Mouse (Mus musculus): ENCODE results near the gene Sqor. TPM values are rescaled to one million over a fixed set of nuclear protein-coding genes. Genes with fewer than 3 reads are reported as not detected.

The Sqor gene
- polyA plus RNA-seq, 1 experiment from 2014 or later, result 3.1 TPM

DNA sequence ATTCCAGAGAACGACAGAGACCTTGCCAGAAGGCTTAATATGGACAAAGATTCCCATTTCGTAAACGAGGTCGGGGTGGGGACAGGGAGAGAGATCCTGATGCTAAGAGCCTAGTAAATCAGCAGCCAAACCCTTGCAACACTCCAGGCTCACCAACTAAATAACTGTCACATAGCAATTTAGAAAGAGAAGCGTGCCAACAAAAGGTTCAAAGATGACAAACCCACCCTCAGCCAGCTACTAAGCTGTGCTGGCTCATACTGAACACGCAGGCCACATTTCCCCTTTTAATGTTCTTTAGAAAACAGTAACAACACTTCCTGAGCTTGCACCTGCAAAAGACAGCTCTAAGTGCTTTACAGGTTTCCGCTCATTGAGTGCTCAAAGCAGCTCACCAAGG is 24.3 kb downstream of the Sqor start:
- 88% methylated on average over 7 of the region's 7 CpGs for WGBS
- H3K27me3 ChIP-seq, result no peaks in the 10 kb centered on the region
- no peaks in the 10 kb centered on the region for H3K9me3 ChIP-seq (replicated peaks)

DNA sequence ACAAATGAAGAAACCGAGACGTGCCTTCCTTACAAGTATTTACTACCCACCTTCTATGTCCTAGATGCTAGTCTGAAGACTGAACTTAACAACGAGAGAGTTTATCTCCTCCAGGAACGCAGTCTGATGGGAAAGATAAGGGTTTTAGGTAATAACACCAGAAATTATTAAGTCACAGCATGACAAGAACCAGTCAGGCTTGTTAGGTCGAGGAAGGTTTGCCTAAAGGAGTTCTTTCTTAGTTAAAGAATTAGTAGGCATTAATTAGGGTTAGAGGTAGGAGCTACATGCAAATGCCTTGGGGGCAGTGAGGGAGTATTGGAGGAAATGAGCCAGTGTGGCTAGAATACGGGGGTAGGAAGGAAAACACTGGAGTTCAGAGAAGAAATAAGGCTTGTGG is 24.7 kb downstream of the Sqor start:
- 75% methylated on average over 6 of the region's 6 CpGs for WGBS
- Histone ChIP-seq H3K4me1 (no peaks in the 10 kb centered on the region), H3K4me3 (no peak overlapping the region), H3K36me3 (no peaks in the 10 kb centered on the region), H3K4me2 (replicated peaks) (no peak overlapping the region), H3K9me3 (replicated peaks) (no peaks in the 10 kb centered on the region), H3K27me3 (no peaks in the 10 kb centered on the region), H3K27ac (no peak overlapping the region), H3K9ac (no peak overlapping the region)
- no peak for ATAC-seq (ENCODE audit: low FRiP score)

More for the DNA sequence above, 24.3 kb downstream of the Sqor start:
- no peak overlapping the region for H3K4me2 ChIP-seq (replicated peaks)
- H3K36me3 ChIP-seq, result no peaks in the 10 kb centered on the region
- no peak for ATAC-seq (ENCODE audit: low FRiP score)
- H3K27ac ChIP-seq, result no peak overlapping the region
- H3K4me3 ChIP-seq, result no peak overlapping the region
- H3K4me1 ChIP-seq, result no peaks in the 10 kb centered on the region
- H3K9ac ChIP-seq, result no peak overlapping the region

DNA sequence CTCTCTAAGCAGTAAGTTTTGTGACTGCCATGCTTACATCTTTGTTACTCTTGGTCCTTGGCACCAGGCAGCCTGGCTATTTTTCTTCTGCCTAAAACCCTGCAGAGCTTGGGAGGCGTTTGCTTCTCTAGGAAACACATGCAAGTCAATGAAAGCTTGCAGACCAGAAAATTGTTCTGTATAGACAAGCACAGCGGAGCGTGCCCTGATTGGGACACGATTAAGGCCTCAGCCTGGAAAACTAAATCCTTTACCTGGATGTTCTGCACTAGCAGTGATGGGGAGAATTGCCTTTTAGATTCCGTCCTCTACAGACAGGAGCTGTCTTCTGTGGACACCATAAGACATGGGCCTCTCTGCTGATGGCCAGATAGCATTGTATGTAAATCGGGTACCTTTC is 39.4 kb downstream of the Sqor start:
- Histone ChIP-seq H3K4me1 (no peaks in the 10 kb centered on the region), H3K9me3 (replicated peaks) (no peaks in the 10 kb centered on the region), H3K9ac (no peak overlapping the region), H3K27me3 (no peaks in the 10 kb centered on the region), H3K36me3 (no peaks in the 10 kb centered on the region), H3K27ac (no peak overlapping the region), H3K4me3 (no peak overlapping the region), H3K4me2 (replicated peaks) (no peak overlapping the region)
- WGBS, result 76% methylated on average over 6 of the region's 6 CpGs
- no peak for ATAC-seq (ENCODE audit: low FRiP score)

DNA sequence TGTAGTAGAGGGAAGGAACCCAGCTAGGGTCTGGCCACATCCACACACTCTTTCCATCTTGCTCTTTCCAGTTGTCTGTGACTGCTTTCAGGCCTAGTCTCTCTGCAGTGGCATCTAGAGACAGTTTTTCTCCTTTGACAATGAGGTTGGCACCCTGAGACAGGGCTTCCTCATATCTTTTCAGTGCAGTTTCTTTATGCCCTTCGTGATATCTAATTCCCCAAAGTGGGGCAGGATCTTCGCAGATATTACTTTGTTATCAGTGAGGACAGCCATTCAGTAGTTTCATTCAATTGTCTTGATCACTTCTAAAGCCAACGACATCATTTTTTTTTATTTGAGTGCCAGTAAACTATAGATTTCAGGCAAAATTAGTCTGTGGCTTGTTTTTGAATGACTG is 41.0 kb downstream of the Sqor start:
- no peaks in the 10 kb centered on the region for H3K4me1 ChIP-seq
- H3K9ac ChIP-seq, result no peak overlapping the region
- no peak for ATAC-seq (ENCODE audit: low FRiP score)
- no peaks in the 10 kb centered on the region for H3K9me3 ChIP-seq (replicated peaks)
- no peak overlapping the region for H3K4me3 ChIP-seq
- 93% methylated on average over 3 of the region's 3 CpGs for WGBS
- H3K27ac ChIP-seq, result no peak overlapping the region
- H3K36me3 ChIP-seq, result no peaks in the 10 kb centered on the region
- H3K4me2 ChIP-seq (replicated peaks), result no peak overlapping the region
- no peaks in the 10 kb centered on the region for H3K27me3 ChIP-seq

DNA sequence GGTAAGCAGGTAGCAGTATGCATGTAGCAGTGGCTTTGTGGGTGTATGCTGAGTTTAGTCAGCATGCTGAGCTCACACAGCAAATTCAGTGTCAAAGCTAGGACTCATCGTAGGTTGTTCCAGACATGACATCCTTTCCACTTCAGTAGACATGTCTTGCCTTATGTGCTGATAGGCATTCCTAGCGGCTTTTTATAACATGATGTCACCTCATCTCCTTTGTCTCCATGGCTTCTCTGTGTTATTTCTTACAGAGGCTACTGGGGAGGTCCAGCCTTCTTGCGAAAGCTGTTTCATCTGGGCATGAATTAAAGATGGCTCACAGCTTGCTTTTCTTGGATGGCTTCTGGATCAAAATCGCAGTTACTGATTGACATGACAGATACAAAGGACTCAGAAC is 44.0 kb downstream of the Sqor start:
- Histone ChIP-seq H3K4me1 (no peaks in the 10 kb centered on the region), H3K9ac (no peak overlapping the region), H3K27me3 (no peaks in the 10 kb centered on the region), H3K36me3 (no peaks in the 10 kb centered on the region), H3K27ac (no peak overlapping the region), H3K9me3 (replicated peaks) (no peaks in the 10 kb centered on the region), H3K4me2 (replicated peaks) (no peak overlapping the region), H3K4me3 (no peak overlapping the region)
- WGBS, result 71% methylated on average over 4 of the region's 4 CpGs
- ATAC-seq (ENCODE audit: low FRiP score), result no peak

DNA sequence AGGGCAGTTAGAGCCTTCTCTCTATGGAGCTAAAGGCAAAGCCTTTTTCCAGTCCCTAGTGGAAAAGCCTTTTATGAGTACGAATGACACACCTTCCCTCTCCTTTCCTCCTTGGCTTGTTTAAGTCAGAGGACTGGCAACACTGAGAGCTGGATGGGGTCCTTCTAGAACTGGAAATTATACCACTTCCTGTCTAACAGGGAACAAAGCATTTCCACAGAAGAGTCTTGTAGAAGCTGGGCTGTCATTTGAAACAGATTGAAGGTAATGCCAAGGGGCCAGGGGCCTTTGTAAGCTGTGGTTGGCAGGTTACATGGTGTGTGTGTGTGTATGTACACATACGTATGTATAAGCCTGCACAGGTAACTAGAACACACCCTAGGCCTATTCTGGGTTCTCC is 51.9 kb downstream of the Sqor start:
- Histone ChIP-seq H3K9me3 (replicated peaks) (no peaks in the 10 kb centered on the region), H3K27me3 (no peaks in the 10 kb centered on the region), H3K4me1 (no peaks in the 10 kb centered on the region), H3K9ac (no peak overlapping the region), H3K4me3 (no peak overlapping the region), H3K4me2 (replicated peaks) (no peak overlapping the region), H3K27ac (no peak overlapping the region), H3K36me3 (no peaks in the 10 kb centered on the region)
- WGBS, result 85% methylated on average over 2 of the region's 2 CpGs
- ATAC-seq (ENCODE audit: low FRiP score), result no peak

DNA sequence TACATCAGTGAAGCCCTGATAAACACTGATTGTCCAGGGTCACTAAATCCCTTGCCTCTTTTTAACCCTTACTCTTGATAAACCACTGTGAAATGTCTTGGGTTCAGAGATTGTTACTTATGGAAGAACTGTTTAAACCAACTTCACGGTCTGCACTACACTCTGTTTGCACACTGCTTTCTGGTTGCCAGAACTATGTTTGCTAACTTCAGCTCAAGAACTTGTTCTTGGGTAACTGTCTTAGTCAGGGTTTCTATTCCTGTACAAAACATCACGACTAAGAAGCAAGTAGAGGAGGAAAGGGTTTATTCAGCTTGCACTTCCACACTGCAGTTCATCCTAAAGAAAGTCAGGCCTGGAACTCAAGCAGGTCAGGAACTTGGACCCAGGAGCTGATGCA is 56.2 kb downstream of the Sqor start:
- no peak overlapping the region for H3K27ac ChIP-seq
- no peak overlapping the region for H3K4me3 ChIP-seq
- no peaks in the 10 kb centered on the region for H3K27me3 ChIP-seq
- H3K9ac ChIP-seq, result no peak overlapping the region
- WGBS, result 84% methylated on average over 2 of the region's 2 CpGs
- H3K9me3 ChIP-seq (replicated peaks), result no peaks in the 10 kb centered on the region
- no peaks in the 10 kb centered on the region for H3K36me3 ChIP-seq
- ATAC-seq (ENCODE audit: low FRiP score), result no peak
- H3K4me2 ChIP-seq (replicated peaks), result no peak overlapping the region
- H3K4me1 ChIP-seq, result 0 out of 2 replicates have a peak, but pooled peaks cover 4% of the 10 kb centered on the region

DNA sequence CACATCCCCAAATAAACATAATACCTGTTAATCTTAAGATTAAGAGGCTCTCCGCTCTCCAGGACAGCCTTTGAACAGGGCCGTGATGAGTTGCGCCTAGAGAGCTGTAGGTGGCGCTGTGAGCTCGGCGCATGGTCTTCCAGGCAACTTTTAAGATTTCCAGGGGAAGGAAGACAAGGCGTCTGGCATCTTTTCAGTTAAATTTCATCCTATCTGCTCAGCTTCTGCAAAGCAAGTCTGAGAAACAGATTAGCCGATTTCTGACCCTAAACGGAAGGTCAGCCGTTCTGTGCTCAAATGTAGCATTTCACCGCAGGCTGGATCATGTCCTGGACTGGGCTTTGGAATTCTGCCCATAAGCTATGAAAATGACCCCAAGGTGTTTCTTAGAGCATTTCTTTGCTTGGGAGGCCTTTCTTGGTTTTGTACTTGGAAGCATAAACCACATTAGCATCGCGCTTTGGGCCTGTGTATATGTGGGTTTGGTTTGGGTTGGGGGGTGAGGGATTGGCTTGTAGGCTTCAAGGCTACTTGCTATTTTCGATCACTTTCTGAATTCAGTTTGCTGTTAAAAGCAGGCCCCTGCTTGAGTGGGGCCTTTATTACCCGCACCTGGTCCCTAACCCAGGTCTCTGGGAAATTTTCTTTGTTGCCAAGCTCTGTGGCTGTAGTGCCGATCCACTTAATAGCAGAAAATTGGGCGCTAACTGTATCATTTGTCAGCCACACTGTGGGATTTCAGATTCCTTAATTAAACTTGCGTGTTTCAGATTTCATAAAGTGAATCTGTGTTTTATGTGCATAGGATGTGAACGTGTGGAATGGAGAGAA is 60.6 kb downstream of the Sqor start:
- peak; percentile 64 for ATAC-seq (ENCODE audit: low FRiP score)
- Histone ChIP-seq H3K9ac (no peak overlapping the region), H3K27me3 (no peaks in the 10 kb centered on the region), H3K4me2 (replicated peaks) (no peak overlapping the region; the same call in 1 of the 2 replicates), H3K27ac (no peak overlapping the region; the same call in 1 of the 2 replicates), H3K9me3 (replicated peaks) (no peaks in the 10 kb centered on the region), H3K4me1 (0 out of 2 replicates have a peak, but pooled peaks cover 4% of the 10 kb centered on the region), H3K36me3 (no peaks in the 10 kb centered on the region), H3K4me3 (no peak overlapping the region)
- WGBS, result 40% methylated on average over 19 of the region's 19 CpGs

DNA sequence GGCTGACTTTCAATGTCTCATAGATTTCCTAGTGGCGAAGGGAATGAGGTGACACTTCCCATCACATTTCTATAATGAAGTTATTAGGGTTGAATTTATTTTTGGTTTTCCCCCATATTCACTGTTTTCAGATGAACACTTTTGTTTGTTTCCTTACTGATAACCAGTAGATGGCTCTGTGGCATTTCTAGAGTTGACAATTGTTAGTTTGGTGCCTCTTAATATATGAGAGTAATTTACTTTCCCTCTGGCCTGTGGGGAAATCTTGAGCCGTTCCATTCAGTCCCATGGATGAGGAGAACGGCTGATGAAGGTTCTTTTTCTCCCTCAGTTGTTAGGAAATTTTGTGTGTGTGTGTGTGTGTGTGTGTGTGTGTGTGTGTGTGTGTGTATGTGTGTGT is 61.3 kb downstream of the Sqor start:
- no peak overlapping the region for H3K27ac ChIP-seq
- H3K27me3 ChIP-seq, result no peaks in the 10 kb centered on the region
- H3K4me2 ChIP-seq (replicated peaks), result no peak overlapping the region
- H3K9ac ChIP-seq, result no peak overlapping the region
- H3K4me3 ChIP-seq, result no peak overlapping the region
- WGBS, result 69% methylated on average over 3 of the region's 3 CpGs
- H3K9me3 ChIP-seq (replicated peaks), result no peaks in the 10 kb centered on the region
- 0 out of 2 replicates have a peak, but pooled peaks cover 4% of the 10 kb centered on the region for H3K4me1 ChIP-seq
- ATAC-seq (ENCODE audit: low FRiP score), result peak; percentile 46; the same call in 1 of the 2 replicates
- no peaks in the 10 kb centered on the region for H3K36me3 ChIP-seq

DNA sequence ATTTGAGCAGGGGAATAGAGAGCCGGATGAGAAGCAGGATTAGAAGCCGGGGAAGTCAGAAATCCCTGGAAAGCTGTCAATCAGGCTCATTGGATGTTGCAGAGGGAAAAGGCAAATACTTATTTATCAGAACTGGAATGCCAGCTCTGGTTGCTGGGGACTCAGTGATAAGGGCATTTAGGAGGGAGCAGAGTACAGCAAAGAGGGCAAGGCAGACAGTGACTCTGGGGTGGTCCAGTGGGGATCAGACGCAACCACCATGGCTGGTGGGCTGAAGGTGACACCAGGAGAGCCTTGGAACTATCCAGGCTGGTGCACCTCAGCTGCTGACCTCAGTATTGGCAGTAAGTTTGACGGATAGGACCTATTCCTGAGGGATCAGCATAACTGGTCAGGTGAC is 89.6 kb downstream of the Sqor start:
- H3K9me3 ChIP-seq (replicated peaks), result no peaks in the 10 kb centered on the region
- no peak overlapping the region for H3K27ac ChIP-seq
- no peak for ATAC-seq (ENCODE audit: low FRiP score)
- no peak overlapping the region for H3K9ac ChIP-seq
- no peaks in the 10 kb centered on the region for H3K36me3 ChIP-seq
- H3K4me1 ChIP-seq, result 0 out of 2 replicates have a peak, but pooled peaks cover 4% of the 10 kb centered on the region
- no peak overlapping the region for H3K4me2 ChIP-seq (replicated peaks)
- H3K4me3 ChIP-seq, result no peak overlapping the region
- WGBS, result 72% methylated on average over 4 of the region's 4 CpGs
- no peaks in the 10 kb centered on the region for H3K27me3 ChIP-seq

DNA sequence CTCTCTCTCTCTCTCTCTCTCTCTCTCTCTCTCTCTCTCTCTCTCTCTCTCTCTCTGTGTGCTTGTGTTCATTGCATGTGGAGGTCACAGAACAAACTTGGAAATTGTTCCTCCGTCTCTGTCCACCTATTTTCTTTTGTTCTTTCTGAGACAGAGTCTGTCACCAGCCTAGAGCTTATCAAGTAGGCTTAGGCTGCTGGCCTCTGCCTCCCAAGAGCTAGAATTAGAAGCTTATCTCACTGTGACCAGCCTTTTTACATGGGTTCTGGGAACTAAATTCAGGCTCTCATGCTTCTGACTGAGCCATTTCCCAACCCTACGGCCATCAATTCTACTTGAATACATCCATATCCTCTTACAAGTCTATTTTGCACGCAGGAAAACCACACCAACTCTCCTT is 90.3 kb downstream of the Sqor start:
- H3K4me3 ChIP-seq, result no peak overlapping the region
- H3K9ac ChIP-seq, result no peak overlapping the region
- H3K4me2 ChIP-seq (replicated peaks), result no peak overlapping the region
- no peak overlapping the region for H3K27ac ChIP-seq
- 85% methylated on average over 3 of the region's 3 CpGs for whole genome bisulfite sequencing
- no peaks in the 10 kb centered on the region for H3K36me3 ChIP-seq
- 0 out of 2 replicates have a peak, but pooled peaks cover 4% of the 10 kb centered on the region for H3K4me1 ChIP-seq
- H3K9me3 ChIP-seq (replicated peaks), result no peaks in the 10 kb centered on the region
- no peak for ATAC-seq (ENCODE audit: low FRiP score)
- H3K27me3 ChIP-seq, result no peaks in the 10 kb centered on the region
